Mouse (Mus musculus) megakaryocyte, embryonic 14.5 days (primary cell): ENCODE measurements around the gene Gpr137.

ENCODE experiments used
- FLI1 ChIP-seq: IDR thresholded peaks from 2 replicates; pipeline ENCODE4 v1.6.1; 2012; ENCODE audit warnings: low read length, inconsistent platforms, mixed read lengths
- GATA1 ChIP-seq: IDR thresholded peaks from 3 replicates; pipeline ENCODE4 v1.6.1; 2012; ENCODE audit warnings: mixed read lengths, low read length, inconsistent platforms, borderline replicate concordance

DNA sequence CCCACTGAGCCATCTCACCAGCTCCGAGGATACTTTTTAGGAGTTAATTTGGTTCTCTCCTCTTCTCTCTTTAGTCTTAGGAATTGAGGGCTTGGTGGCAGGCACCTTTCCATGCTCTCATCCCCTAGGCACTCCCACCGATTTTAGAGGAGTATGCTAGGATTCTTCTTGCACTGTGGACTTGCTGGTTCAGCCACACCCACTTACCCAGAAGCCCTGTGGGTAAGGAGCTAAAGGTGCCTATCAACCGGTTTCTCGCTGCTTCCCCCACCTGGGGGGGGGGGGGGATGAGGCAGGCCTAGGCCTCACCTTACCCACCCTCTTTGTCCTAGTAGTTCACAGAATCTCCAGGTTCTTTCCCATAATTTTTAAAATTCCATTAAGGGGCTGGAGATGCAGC lies 5.5 kb upstream of the Gpr137 start:
- TF ChIP-seq GATA1 (no peak), FLI1 (no peak)
